In genomic region chr5:144912519-144913310, GRCm38 (mm10) we compare ENCODE assay signal across 1 mouse cellular context.
TF ChIP-seq lines count a peak whose summit lies in the region.

No protein-coding gene starts in this region.

TF ChIP-seq in ES-E14, 5 proteins besides CTCF, POLR2A, EP300 and RAD21 (continued from another document):
- TF ChIP-seq ZC3H11A (IDR thresholded peaks at IDR 0.05; ENCODE audit: borderline replicate concordance, low read depth, low read length): no peak
